Mouse (Mus musculus) lung, postnatal 0 days (tissue): ENCODE data around the gene Bloc1s2. TPM values are rescaled to one million over a fixed set of nuclear protein-coding genes. Genes with fewer than 3 reads are reported as not detected.

Experiments used
- ATAC-seq: fragments of 200-750 bp; cut with Nextera tagmentation; 2 replicates; pipeline ENCODE4 v1.8.0; 2017; ENCODE audit warnings: moderate library complexity
- DNase-seq: peaks from one replicate; pipeline ENCODE4 v3.0.0-alpha.2; 2016; ENCODE audit warnings: low spot score
- H3K27ac ChIP-seq: fragments of 300-500 bp; sonication (generic); 2 replicates; pipeline ENCODE4 v1.5.1; 2014; ENCODE audit warnings: antibody characterized with exemption, mild to moderate bottlenecking, low read length, mixed read lengths
- H3K27me3 ChIP-seq: fragments of 300-500 bp; sonication (generic); replicated peaks from 2 replicates; pipeline ENCODE4 v1.6.1; 2014; ENCODE audit warnings: low read length, mixed read lengths; ENCODE audit not compliant: insufficient read depth
- H3K36me3 ChIP-seq: fragments of 300-500 bp; sonication (generic); 2 replicates; pipeline ENCODE4 v1.6.1; 2014; ENCODE audit warnings: low read length, mixed read lengths; ENCODE audit not compliant: insufficient read depth
- H3K4me1 ChIP-seq: fragments of 300-500 bp; sonication (generic); 2 replicates; pipeline ENCODE4 v1.6.1; 2014; ENCODE audit warnings: antibody characterized with exemption, low read depth, low read length, mixed read lengths; ENCODE audit not compliant: insufficient read depth
- H3K4me2 ChIP-seq: fragments of 300-500 bp; sonication (generic); replicated peaks from 2 replicates; pipeline ENCODE4 v1.6.1; 2014; ENCODE audit warnings: low read depth, mild to moderate bottlenecking, low read length, moderate library complexity, mixed read lengths
- H3K4me3 ChIP-seq: fragments of 300-500 bp; sonication (generic); 2 replicates; pipeline ENCODE4 v1.5.1; 2014; ENCODE audit warnings: low read depth, low read length
- H3K9ac ChIP-seq: fragments of 300-500 bp; sonication (generic); replicated peaks from 2 replicates; pipeline ENCODE4 v1.6.1; 2014; ENCODE audit warnings: low read depth, mild to moderate bottlenecking
- H3K9me3 ChIP-seq: fragments of 300-500 bp; sonication (generic); 2 replicates; pipeline ENCODE4 v1.6.1; 2016; ENCODE audit warnings: low read length, mixed read lengths
- CTCF ChIP-seq: IDR thresholded peaks from 2 replicates; pipeline ENCODE4 v1.5.1; 2016; ENCODE audit warnings: antibody characterized with exemption, mild to moderate bottlenecking
- EP300 ChIP-seq: IDR thresholded peaks from 2 replicates; pipeline ENCODE4 v1.6.1; 2016; ENCODE audit warnings: antibody characterized with exemption, mild to moderate bottlenecking, control low read depth
- WGBS: fragments of 180-500 bp; shearing (Covaris S2); extraction: QIAGEN DNeasy Blood & Tissue Kit; methylation state at CpG from one replicate; pipeline ENCODE4 v1.1.7; 2014; 5-methylcytosine and 5-hydroxymethylcytosine counted together
- polyA plus RNA-seq: library from polyadenylated mRNA; unstranded; fragments of >200 nt; fragmentation: Nextera tagmentation; extraction: Ambion mirVana; gene quantifications from 2 replicates; pipeline ENCODE4 v1.2.1, GENCODE M21; 2015

Gene Bloc1s2
- polyA plus RNA-seq, 1 experiment from 2014 or later = 63.5 TPM

GRCm38 (mm10) chr19:44180502-44180901 is 34.3 kb upstream of the Bloc1s2 start:
- Histone ChIP-seq H3K9ac (no peak overlapping the region), H3K4me3 (no peak overlapping the region), H3K4me2 (no peak overlapping the region), H3K27me3 (no peaks in the 10 kb centered on the region), H3K9me3 (peaks cover 4% of the 10 kb centered on the region; the same call in 1 of the 2 replicates), H3K4me1 (no peaks in the 10 kb centered on the region), H3K36me3 (no peaks in the 10 kb centered on the region), H3K27ac (no peak overlapping the region)
- ATAC-seq (no peak), DNase-seq (no peak)
- TF ChIP-seq CTCF (no peak), EP300 (no peak)
- 64% methylated on average over 1 of the region's 1 CpGs for WGBS

- no peaks in the 10 kb centered on the region for H3K27me3 ChIP-seq
- H3K4me2 ChIP-seq = no peak overlapping the region
- DNase-seq (no peak), ATAC-seq (no peak)
- TF ChIP-seq CTCF (no peak), EP300 (no peak)
- no peak overlapping the region for H3K9ac ChIP-seq
- no peak overlapping the region for H3K4me3 ChIP-seq
- no peaks in the 10 kb centered on the region for H3K4me1 ChIP-seq
- no peaks in the 10 kb centered on the region for H3K36me3 ChIP-seq
- no peak overlapping the region for H3K27ac ChIP-seq
- 74% methylated on average over 3 of the region's 3 CpGs for WGBS
- H3K9me3 ChIP-seq = peaks cover 4% of the 10 kb centered on the region; the same call in 1 of the 2 replicates
Observed at GRCm38 (mm10) chr19:44176741-44177140, 30.5 kb upstream of the Bloc1s2 start.

GRCm38 (mm10) chr19:44174835-44175234 is 28.6 kb upstream of the Bloc1s2 start:
- 54% methylated on average over 8 of the region's 8 CpGs for WGBS
- ATAC-seq (no peak), DNase-seq (no peak)
- H3K4me3 ChIP-seq = no peak overlapping the region
- H3K9me3 ChIP-seq = peaks cover 4% of the 10 kb centered on the region; the same call in 1 of the 2 replicates
- no peak overlapping the region for H3K9ac ChIP-seq
- no peaks in the 10 kb centered on the region for H3K36me3 ChIP-seq
- no peaks in the 10 kb centered on the region for H3K27me3 ChIP-seq
- H3K4me1 ChIP-seq = no peaks in the 10 kb centered on the region
- TF ChIP-seq CTCF (no peak), EP300 (no peak)
- H3K4me2 ChIP-seq = no peak overlapping the region
- H3K27ac ChIP-seq = no peak overlapping the region

- Histone ChIP-seq H3K9me3 (no peaks in the 10 kb centered on the region), H3K9ac (no peak overlapping the region), H3K36me3 (no peaks in the 10 kb centered on the region), H3K4me2 (no peak overlapping the region), H3K27ac (no peak overlapping the region), H3K27me3 (no peaks in the 10 kb centered on the region), H3K4me1 (no peaks in the 10 kb centered on the region), H3K4me3 (no peak overlapping the region)
- TF ChIP-seq EP300 = no peak
- peak; percentile 75 for TF ChIP-seq CTCF
- ATAC-seq = no peak
- DNase-seq = peak; percentile 70
- WGBS = 4% methylated on average over 3 of the region's 3 CpGs
Observed at GRCm38 (mm10) chr19:44161515-44161914, 15.3 kb upstream of the Bloc1s2 start.

GRCm38 (mm10) chr19:44159386-44159785 is 13.1 kb upstream of the Bloc1s2 start:
- Histone ChIP-seq H3K27me3 (no peaks in the 10 kb centered on the region), H3K9me3 (no peaks in the 10 kb centered on the region), H3K4me1 (no peaks in the 10 kb centered on the region), H3K4me3 (no peak overlapping the region), H3K36me3 (no peaks in the 10 kb centered on the region), H3K4me2 (no peak overlapping the region), H3K9ac (no peak overlapping the region), H3K27ac (no peak overlapping the region)
- WGBS = 76% methylated on average over 3 of the region's 3 CpGs
- TF ChIP-seq CTCF (no peak), EP300 (no peak)
- ATAC-seq = no peak
- no peak for DNase-seq

DNA sequence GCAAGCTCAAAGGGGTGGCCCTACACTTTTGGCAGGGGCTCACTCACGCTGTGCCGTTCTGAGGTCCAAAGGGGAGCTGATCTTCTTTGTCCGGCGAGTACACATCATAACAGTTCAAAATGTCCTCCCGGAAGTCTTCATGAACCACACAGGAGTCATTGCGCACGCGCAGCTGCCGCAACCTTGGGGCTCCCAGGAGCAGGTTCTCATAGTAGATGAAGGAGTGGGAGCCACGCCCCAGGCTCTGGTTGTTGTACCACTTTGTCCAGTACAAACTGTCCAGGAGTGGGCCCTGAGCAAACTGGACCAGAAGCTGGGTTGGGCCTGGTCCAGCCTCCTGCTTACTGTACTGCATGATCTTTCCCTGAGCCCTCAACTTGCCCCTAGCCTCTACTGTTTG is 10.8 kb upstream of the Bloc1s2 start:
- H3K36me3 ChIP-seq = no peaks in the 10 kb centered on the region
- DNase-seq = no peak
- H3K27me3 ChIP-seq = 0 out of 2 replicates have a peak, but pooled peaks cover 3% of the 10 kb centered on the region
- no peaks in the 10 kb centered on the region for H3K4me1 ChIP-seq
- no peaks in the 10 kb centered on the region for H3K9me3 ChIP-seq
- no peak for ATAC-seq
- H3K27ac ChIP-seq = no peak overlapping the region
- no peak overlapping the region for H3K4me3 ChIP-seq
- H3K9ac ChIP-seq = no peak overlapping the region
- 80% methylated on average over 10 of the region's 10 CpGs for WGBS
- no peak overlapping the region for H3K4me2 ChIP-seq
- TF ChIP-seq EP300 = no peak
- TF ChIP-seq CTCF = no peak

DNA sequence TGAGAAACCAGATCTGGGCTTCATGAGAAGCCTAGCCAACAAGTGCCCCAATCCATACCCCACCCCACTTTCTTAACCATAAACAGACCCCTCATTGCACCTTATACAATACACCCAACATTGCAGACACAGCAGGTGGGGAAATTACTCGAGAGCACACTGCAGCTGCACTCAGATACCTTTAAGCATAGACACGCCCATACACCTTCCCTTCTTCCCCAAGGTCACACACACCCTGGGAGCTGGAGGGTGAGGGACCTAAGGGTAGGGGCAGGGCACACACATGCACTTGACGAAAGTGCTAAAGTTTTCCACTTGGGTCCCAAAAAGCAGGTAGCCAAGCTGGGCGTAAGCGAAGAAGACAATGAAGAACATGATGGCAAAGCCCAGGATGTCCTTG is 7.5 kb upstream of the Bloc1s2 start:
- Histone ChIP-seq H3K9me3 (no peaks in the 10 kb centered on the region), H3K27me3 (0 out of 2 replicates have a peak, but pooled peaks cover 3% of the 10 kb centered on the region), H3K9ac (no peak overlapping the region), H3K4me3 (no peak overlapping the region), H3K4me1 (no peaks in the 10 kb centered on the region), H3K4me2 (no peak overlapping the region), H3K27ac (no peak overlapping the region), H3K36me3 (no peaks in the 10 kb centered on the region)
- DNase-seq (no peak), ATAC-seq (no peak)
- WGBS = 79% methylated on average over 5 of the region's 5 CpGs
- TF ChIP-seq CTCF = no peak
